Mouse (Mus musculus) frontal cortex, postnatal 10 days (tissue): Measurements from ENCODE around the gene Brap.

Experiments used
- DNase-seq, 2 experiments: peaks; one replicate each; pipeline ENCODE4 v3.0.0; 2022; ENCODE audit warnings: low spot score in 2 of 2, mixed read lengths in 1 of 2

The Brap gene

GRCm38 (mm10) chr5:121714331-121714730 is 54.0 kb downstream of the Brap start:
- no peak for DNase-seq

DNA sequence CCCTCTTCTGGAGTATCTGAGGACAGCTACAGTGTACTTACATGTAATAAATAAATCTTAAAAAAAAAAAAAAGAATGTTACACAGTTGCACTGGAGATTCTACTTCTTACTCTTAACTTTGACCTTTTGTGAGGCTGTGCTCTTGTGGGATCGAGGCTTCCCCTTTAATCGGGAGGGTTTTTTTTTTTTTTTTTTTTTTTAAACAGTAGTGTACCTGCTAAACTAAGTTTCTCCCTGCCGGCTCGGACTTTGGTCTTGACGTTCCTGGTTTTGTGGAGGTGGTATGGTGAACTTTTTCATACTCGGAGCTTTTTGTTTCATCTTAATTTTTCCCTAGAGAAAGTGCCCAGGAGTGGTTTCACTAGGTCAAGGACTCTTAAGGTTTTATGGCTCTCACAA is 54.6 kb downstream of the Brap start:
- DNase-seq, result no peak

DNA sequence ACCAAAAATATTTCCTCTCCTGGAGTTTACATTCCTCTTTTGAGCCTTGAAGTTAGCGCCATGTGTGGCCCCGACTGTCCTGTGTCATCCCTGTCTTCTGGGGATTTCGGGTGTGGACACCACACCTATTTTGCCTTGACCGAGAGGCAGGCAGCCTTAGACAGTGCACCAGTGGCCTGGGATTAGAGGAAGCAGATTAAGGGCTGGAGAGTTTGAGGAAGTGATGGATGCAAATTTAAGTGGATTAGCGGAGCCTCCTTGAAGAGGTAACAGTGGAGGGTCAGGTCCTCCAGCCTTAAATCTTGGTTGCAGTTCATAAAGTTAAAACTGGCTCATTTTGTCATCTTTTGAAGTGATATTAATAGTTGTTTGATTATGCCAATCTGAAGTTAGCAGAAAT is 58.1 kb downstream of the Brap start:
- DNase-seq, result no peak

DNA sequence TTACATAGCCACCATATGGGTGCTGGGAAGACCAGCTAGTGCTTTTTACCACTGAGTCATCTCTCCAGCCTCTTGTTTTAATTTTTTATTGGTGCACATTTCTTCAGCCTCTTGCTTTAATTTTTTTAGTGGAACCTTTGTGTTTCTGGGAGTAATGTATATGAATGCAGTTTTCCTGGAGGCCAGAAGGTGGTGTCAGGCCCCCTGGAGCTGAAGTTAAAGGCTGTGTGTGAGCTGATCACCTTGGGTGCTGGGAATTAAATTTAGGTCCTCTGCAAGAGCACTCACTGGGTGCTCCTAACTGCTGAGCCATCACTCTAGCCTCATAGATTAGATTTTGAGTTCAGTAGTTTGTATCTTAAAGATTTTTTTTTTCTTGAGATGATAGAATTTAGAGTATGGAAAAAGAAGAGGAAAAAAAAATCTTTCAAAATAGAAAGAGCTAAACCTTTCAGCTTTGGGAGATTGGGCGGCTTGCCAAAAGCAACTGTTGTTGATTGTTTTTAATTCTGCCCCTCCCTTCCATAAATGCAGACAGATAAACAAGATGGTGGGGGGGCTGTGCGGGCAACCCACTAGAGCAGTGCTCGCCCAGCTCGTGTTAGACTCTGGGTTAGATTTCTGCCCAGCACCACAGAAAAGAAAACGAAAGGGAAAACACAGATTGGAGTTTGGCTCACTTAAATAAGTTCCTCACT is 60.7 kb downstream of the Brap start:
- DNase-seq, result no peak

GRCm38 (mm10) chr5:121721841-121722240 is 61.5 kb downstream of the Brap start:
- no peak for DNase-seq

- DNase-seq, result no peak
These were observed 64.3 kb downstream of the Brap start for GRCm38 (mm10) chr5:121724678-121725077.

DNA sequence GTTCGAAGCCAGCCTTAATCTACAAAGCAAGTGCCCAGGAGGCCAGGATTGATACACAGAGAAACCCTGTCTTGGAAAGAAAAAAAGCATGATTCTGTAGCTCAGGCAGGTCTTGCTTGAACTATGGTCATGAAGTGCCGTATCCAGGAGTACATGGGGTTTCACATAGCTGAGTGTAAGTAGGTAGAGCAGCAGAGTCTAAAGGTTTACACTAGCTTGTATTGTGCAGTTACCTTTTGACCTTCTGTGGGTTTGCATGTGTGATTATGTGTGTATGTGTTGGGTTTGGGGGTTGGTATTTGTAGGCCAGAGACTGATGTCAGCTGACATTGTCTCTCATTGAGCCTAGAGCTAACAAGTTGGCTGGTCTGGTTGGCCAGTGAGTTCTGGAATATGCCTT is 69.7 kb downstream of the Brap start:
- no peak for DNase-seq

DNA sequence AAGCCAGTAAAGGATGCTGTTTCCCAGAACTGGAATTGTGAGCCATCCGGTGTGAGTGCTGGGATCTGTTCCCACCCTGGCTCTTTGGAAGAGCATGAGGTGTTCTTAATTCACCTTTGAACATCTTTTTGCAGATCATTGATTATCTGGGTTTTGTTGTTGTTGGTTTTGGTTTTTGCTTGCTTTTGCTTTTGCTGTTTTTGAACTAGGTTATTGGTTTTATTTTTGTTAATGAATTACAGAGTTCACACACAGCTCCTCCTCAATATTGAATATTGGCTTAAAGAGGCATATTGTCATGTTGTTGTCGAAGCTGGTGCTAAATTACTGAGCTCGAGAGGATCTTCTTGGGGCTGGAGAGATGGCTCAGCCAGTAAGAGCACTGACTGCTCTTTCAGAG is 76.3 kb downstream of the Brap start:
- no peak for DNase-seq
